Mouse (Mus musculus): ENCODE measurements around the gene Jam3.
A peak's percentile ranks its signal among the peaks of the same experiment; 100 is the strongest.

GRCm38 (mm10) chr9:27126543-27126942, 28.7 kb downstream of the Jam3 start:
- TF ChIP-seq CTCF (IDR thresholded peaks at IDR 0.05; ENCODE audit: borderline replicate concordance, extremely low read depth, insufficient read depth, insufficient read length) = peak; percentile 23; the same call in 1 of the 2 replicates
- no peak for TF ChIP-seq POLR2A (IDR thresholded peaks at IDR 0.05; ENCODE audit: borderline replicate concordance, extremely low read depth, insufficient read depth, insufficient read length, poor library complexity, severe bottlenecking)
